Mouse (Mus musculus) hindbrain, embryonic 11.5 days (tissue): ENCODE results near the gene Colq. TPM values are rescaled to one million over a fixed set of nuclear protein-coding genes. Genes with fewer than 3 reads are reported as not detected.

ENCODE experiments used
- ATAC-seq: fragments of 200-750 bp; cut with Nextera tagmentation; 2 replicates; pipeline ENCODE4 v1.8.0; 2017; ENCODE audit warnings: mild to moderate bottlenecking, moderate TSS enrichment, moderate library complexity; ENCODE audit not compliant: low FRiP score
- DNase-seq: peaks from one replicate; pipeline ENCODE4 v3.0.0-alpha.2; 2015; ENCODE audit warnings: low spot score
- H3K27ac ChIP-seq: fragments of 300-500 bp; sonication (generic); 2 replicates; pipeline ENCODE4 v1.5.1; 2014; ENCODE audit warnings: mild to moderate bottlenecking, low read depth, low read length
- H3K27me3 ChIP-seq: fragments of 300-500 bp; sonication (generic); 2 replicates; pipeline ENCODE4 v1.6.1; 2014; ENCODE audit warnings: mild to moderate bottlenecking, low read length, moderate library complexity, mixed read lengths; ENCODE audit not compliant: control insufficient read depth, insufficient read depth
- H3K36me3 ChIP-seq: fragments of 300-500 bp; sonication (generic); 2 replicates; pipeline ENCODE4 v1.6.1; 2014; ENCODE audit warnings: mild to moderate bottlenecking, low read length, moderate library complexity, mixed read lengths; ENCODE audit not compliant: control insufficient read depth, insufficient read depth
- H3K4me1 ChIP-seq: fragments of 300-500 bp; sonication (generic); replicated peaks from 2 replicates; pipeline ENCODE4 v1.6.1; 2014; ENCODE audit warnings: low read length, mixed read lengths; ENCODE audit not compliant: control insufficient read depth, insufficient read depth
- H3K4me2 ChIP-seq: fragments of 300-500 bp; sonication (generic); replicated peaks from 2 replicates; pipeline ENCODE4 v1.6.1; 2014; ENCODE audit warnings: mild to moderate bottlenecking, low read depth, low read length
- H3K4me3 ChIP-seq: fragments of 300-500 bp; sonication (generic); 2 replicates; pipeline ENCODE4 v1.5.1; 2014; ENCODE audit warnings: low read depth, low read length
- H3K9ac ChIP-seq: fragments of 300-500 bp; sonication (generic); 2 replicates; pipeline ENCODE4 v1.6.1; 2014; ENCODE audit warnings: low read depth, low read length
- H3K9me3 ChIP-seq: fragments of 300-500 bp; sonication (generic); 2 replicates; pipeline ENCODE4 v1.6.1; 2016; ENCODE audit warnings: low read length; ENCODE audit not compliant: control insufficient read depth
- WGBS: fragments of 180-500 bp; shearing (Covaris S2); extraction: QIAGEN DNeasy Blood & Tissue Kit; methylation state at CpG from one replicate; pipeline ENCODE4 v1.1.7; 2014; 5-methylcytosine and 5-hydroxymethylcytosine counted together
- polyA plus RNA-seq: library from polyadenylated mRNA; unstranded; fragments of >200 nt; fragmentation: Nextera tagmentation; extraction: Ambion mirVana; gene quantifications from 2 replicates; pipeline ENCODE4 v1.2.1, GENCODE M21; 2014

Colq gene
- polyA plus RNA-seq, result 0.27 TPM in 1 of 2 replicates, not detected in the other

GRCm38 (mm10) chr14:31591243-31591642, at the start of gene Colq:
Gene Colq, minus strand, starts transcription at chr14:31591343.
- no peak within 1 kb of the TSS for H3K9ac ChIP-seq
- H3K4me2 ChIP-seq, result no peak within 1 kb of the TSS
- H3K36me3 ChIP-seq, result no peaks in the 10 kb centered on the region
- ATAC-seq (no peak), DNase-seq (no peak)
- no peaks in the 10 kb centered on the region for H3K4me1 ChIP-seq
- WGBS, result 90% methylated on average over 3 of the region's 3 CpGs
- H3K9me3 ChIP-seq, result no peaks in the 10 kb centered on the region
- no peak within 1 kb of the TSS for H3K27ac ChIP-seq
- H3K4me3 ChIP-seq, result no peak within 1 kb of the TSS
- H3K27me3 ChIP-seq, result no peaks in the 10 kb centered on the region

DNA sequence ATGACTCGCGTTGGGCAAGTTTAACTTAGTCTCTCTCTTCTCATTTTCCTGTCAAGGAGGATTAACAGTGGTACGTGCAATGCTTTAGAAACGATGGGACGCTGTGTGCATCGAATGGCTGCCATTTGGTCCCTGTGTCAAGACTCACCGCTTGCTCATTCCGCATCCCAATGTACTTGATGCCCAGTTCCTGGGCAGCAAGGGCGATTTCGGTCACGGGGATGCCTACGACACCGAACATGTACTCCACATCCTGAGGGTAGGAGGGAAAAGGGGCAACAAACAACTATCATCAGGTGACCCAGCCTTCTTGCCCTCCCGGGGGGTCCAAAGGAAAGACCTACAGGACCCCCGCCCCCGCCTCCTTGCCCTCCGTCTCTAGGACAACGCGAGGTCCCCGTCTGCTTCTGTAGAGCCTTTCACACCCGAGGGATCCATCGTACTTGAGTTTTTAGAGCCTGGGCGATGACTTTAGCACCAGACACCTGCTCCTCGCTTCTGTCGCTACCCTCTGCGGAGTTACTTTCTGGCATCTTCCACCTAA, 49.3 kb upstream of the Colq start, which contains the start of gene Gm49387:
Gene Gm49387, minus strand, starts transcription at position 533 of the 544 bp plus-strand sequence.
- peak within 1 kb of the TSS; percentile 47 for H3K4me3 ChIP-seq
- peak within 1 kb of the TSS; percentile 59 for H3K4me2 ChIP-seq
- ATAC-seq (peak; percentile 72), DNase-seq (no peak)
- H3K9ac ChIP-seq, result peak within 1 kb of the TSS; percentile 53
- no peaks in the 10 kb centered on the region for H3K27me3 ChIP-seq
- H3K27ac ChIP-seq, result 0 out of 2 replicates have a peak within 1 kb of the TSS, but pooled peaks have one; percentile 32
- 4% methylated on average over 26 of the region's 26 CpGs for WGBS
- H3K9me3 ChIP-seq, result no peaks in the 10 kb centered on the region
- no peaks in the 10 kb centered on the region for H3K36me3 ChIP-seq
- H3K4me1 ChIP-seq, result no peaks in the 10 kb centered on the region

DNA sequence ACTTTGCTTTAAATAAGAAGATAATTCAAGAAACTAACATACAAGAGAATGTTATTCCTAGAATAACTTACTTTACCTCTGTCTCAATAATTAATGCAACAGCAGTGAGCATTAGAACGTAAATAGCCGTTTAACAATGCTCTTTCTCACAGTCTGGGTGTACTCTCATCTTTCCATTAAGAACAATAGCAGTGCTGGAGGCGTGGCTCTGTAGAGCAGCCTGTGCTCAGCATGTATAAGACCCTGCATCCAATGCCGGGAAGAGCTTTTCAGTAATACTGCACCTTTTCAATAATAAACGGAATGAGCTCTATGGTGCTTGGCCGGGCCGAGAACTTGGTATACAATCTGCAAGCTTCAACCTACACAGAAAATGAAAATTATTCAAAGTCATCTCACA, 39.5 kb upstream of the Colq start:
- H3K9ac ChIP-seq, result no peak overlapping the region
- no peak for ATAC-seq
- no peak overlapping the region for H3K27ac ChIP-seq
- H3K9me3 ChIP-seq, result no peaks in the 10 kb centered on the region
- H3K4me1 ChIP-seq, result no peaks in the 10 kb centered on the region
- no peak overlapping the region for H3K4me2 ChIP-seq
- 50% methylated on average over 7 of the region's 7 CpGs for WGBS
- no peaks in the 10 kb centered on the region for H3K36me3 ChIP-seq
- no peak overlapping the region for H3K4me3 ChIP-seq
- no peaks in the 10 kb centered on the region for H3K27me3 ChIP-seq
- DNase-seq, result peak; percentile 33

DNA sequence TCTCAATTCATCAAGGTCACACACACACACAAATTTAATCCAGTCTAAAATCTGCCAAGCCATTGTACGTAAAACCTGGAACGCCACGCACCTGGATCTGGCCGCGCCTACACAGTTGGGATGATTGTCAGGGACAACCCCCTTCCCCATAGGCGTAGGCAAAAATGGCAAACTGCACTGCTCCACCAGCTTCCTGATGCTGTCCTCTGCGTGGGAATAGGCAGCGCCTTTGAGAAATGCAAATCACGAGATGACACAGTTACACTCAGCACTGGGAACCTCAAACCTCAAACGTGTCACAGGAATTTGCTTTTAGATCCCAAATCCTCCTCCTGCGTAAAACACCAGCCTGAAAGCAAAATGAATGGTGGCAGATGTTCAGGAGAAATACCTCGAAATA, 31.6 kb upstream of the Colq start:
- ATAC-seq, result no peak
- 87% methylated on average over 12 of the region's 12 CpGs for WGBS
- no peaks in the 10 kb centered on the region for H3K9me3 ChIP-seq
- H3K9ac ChIP-seq, result no peak overlapping the region
- DNase-seq, result no peak
- no peak overlapping the region for H3K4me2 ChIP-seq
- H3K27me3 ChIP-seq, result no peaks in the 10 kb centered on the region
- no peaks in the 10 kb centered on the region for H3K4me1 ChIP-seq
- no peaks in the 10 kb centered on the region for H3K36me3 ChIP-seq
- no peak overlapping the region for H3K27ac ChIP-seq
- no peak overlapping the region for H3K4me3 ChIP-seq

DNA sequence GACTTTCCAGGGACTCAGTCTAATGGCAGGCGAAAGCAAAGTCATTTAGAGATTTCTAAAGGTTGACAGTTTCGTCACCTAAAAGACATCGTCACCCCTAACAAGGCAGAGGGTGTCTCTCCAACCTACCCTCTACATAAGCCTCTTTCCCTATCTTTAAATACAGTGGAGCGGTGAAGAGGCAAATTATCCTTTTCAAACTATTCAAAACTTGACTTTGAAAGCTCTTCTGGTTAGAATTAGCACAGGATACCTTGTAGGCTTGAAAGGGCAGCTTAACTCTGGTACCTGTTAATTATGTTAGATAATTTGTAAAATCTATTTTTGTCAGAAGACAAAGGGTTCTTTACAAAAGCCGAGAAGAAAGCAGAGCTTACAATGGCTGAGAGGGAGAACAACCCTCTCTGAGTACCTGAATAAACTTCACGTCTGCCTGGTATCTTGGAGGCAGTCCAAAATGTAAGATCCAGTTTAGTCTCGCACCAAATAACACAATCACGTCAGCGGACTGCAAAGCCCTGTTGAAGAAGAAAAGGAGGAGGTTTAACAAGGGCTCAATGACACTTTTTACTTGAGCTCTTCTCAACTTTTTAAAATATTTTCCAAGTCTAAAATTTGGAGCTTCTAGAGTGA, 29.6 kb upstream of the Colq start:
- Histone ChIP-seq H3K4me3 (no peak overlapping the region), H3K9ac (no peak overlapping the region), H3K4me2 (no peak overlapping the region), H3K4me1 (no peaks in the 10 kb centered on the region), H3K9me3 (no peaks in the 10 kb centered on the region), H3K27ac (no peak overlapping the region), H3K27me3 (no peaks in the 10 kb centered on the region), H3K36me3 (no peaks in the 10 kb centered on the region)
- ATAC-seq, result no peak
- DNase-seq, result no peak
- WGBS, result 80% methylated on average over 9 of the region's 9 CpGs

GRCm38 (mm10) chr14:31617997-31618396, 26.9 kb upstream of the Colq start:
- DNase-seq (no peak), ATAC-seq (no peak)
- 94% methylated on average over 3 of the region's 3 CpGs for WGBS
- no peaks in the 10 kb centered on the region for H3K36me3 ChIP-seq
- no peak overlapping the region for H3K4me2 ChIP-seq
- H3K4me3 ChIP-seq, result no peak overlapping the region
- no peaks in the 10 kb centered on the region for H3K27me3 ChIP-seq
- no peaks in the 10 kb centered on the region for H3K9me3 ChIP-seq
- no peak overlapping the region for H3K9ac ChIP-seq
- H3K4me1 ChIP-seq, result no peaks in the 10 kb centered on the region
- no peak overlapping the region for H3K27ac ChIP-seq

- Histone ChIP-seq H3K4me2 (no peak overlapping the region), H3K27me3 (no peaks in the 10 kb centered on the region), H3K9ac (no peak overlapping the region), H3K4me1 (no peaks in the 10 kb centered on the region), H3K9me3 (no peaks in the 10 kb centered on the region), H3K4me3 (no peak overlapping the region), H3K27ac (no peak overlapping the region), H3K36me3 (no peaks in the 10 kb centered on the region)
- DNase-seq (no peak), ATAC-seq (no peak)
- 93% methylated on average over 9 of the region's 9 CpGs for WGBS
Measured at GRCm38 (mm10) chr14:31617204-31617603, 26.1 kb upstream of the Colq start.

DNA sequence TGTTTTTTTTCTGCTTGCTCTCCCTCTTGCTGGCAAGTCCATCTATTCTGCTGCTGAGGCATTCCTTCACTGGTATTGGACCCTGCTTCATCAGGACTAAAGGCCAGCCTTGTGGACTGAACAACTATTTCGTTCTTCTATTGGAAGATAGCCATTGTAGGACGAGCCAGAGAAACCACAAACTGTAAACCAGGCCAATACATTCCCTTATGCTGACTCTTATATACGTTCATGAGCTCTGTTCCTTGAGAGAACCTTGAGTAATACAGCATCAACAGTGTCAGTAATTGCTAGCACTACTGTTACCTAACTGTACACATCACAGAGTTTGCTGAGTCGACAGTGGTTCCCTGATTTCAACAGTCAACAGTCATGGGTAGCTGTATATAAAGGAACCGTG, 22.5 kb upstream of the Colq start:
- H3K4me3 ChIP-seq, result no peak overlapping the region
- no peak for DNase-seq
- 90% methylated on average over 5 of the region's 5 CpGs for WGBS
- H3K9ac ChIP-seq, result no peak overlapping the region
- H3K27me3 ChIP-seq, result no peaks in the 10 kb centered on the region
- H3K36me3 ChIP-seq, result no peaks in the 10 kb centered on the region
- no peak overlapping the region for H3K4me2 ChIP-seq
- H3K4me1 ChIP-seq, result no peaks in the 10 kb centered on the region
- no peak overlapping the region for H3K27ac ChIP-seq
- no peak for ATAC-seq
- no peaks in the 10 kb centered on the region for H3K9me3 ChIP-seq

DNA sequence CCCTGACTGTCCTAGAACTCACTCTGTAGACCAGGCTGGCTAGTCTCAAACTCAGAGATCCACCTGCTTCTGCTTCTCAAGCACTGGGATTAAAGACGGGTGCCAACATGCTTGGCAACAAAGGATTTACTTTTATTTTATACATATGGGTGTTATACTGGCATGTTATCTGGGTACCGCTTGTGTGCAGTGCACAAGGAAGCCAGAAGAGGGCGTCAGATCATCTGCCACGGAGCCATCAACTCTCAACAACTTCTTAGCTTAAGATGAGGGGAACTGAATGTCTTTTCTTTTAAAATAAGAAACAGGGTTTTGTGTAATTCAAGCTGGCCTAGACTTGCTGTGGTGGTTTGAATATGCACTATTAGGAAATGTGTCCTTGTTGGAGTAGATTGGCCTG, 20.8 kb upstream of the Colq start:
- ATAC-seq (no peak), DNase-seq (no peak)
- H3K9ac ChIP-seq, result no peak overlapping the region
- no peaks in the 10 kb centered on the region for H3K36me3 ChIP-seq
- no peaks in the 10 kb centered on the region for H3K4me1 ChIP-seq
- H3K4me2 ChIP-seq, result no peak overlapping the region
- H3K4me3 ChIP-seq, result no peak overlapping the region
- no peaks in the 10 kb centered on the region for H3K27me3 ChIP-seq
- no peak overlapping the region for H3K27ac ChIP-seq
- 62% methylated on average over 4 of the region's 4 CpGs for WGBS
- H3K9me3 ChIP-seq, result no peaks in the 10 kb centered on the region
